Mouse (Mus musculus): ENCODE results near the gene Pkd1l1.

DNA sequence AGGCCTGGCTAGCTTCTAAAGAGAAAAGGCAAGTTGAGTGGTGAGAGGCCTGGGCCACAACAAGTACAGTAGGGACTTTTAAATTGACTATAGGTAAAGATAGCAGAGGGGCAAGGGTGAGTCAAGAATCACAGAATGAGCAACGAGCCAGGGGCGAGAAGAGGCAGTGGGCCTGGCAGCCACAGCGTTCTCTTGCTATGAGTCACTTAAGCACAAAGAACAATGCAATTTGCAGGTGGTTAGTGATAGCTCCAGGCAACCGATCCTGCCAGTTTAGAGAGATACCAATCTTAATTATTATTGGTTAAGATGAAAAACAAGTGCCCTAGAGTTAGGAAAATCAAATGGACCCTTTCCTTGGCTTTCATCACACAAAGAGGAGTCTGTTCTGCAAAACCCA is 142.5 kb downstream of the Pkd1l1 start:
- TF ChIP-seq CTCF (IDR thresholded peaks at IDR 0.05; ENCODE audit: low read depth) (no peak), EP300 (IDR thresholded peaks at IDR 0.05; ENCODE audit: low read depth) (no peak)
